Mouse (Mus musculus): Measurements from ENCODE around the gene Scgb2b21. TPM values are rescaled to one million over a fixed set of nuclear protein-coding genes. Genes with fewer than 3 reads are reported as not detected.
"Not testable (repeated sequence)": the region's sequence is repeated elsewhere in the genome, so short reads cannot be mapped to it uniquely, and the experiment has no call there.

The Scgb2b21 gene
- not detected in 2 replicates for polyA plus RNA-seq (2015; fragmentation: Nextera tagmentation; extraction: Ambion mirVana)

- Histone ChIP-seq H3K4me3 (no peak within 1 kb of the TSS), H3K4me1 (replicated peaks) (no peaks in the 10 kb centered on the region), H3K27me3 (no peaks in the 10 kb centered on the region), H3K9ac (no peak within 1 kb of the TSS), H3K27ac (no peak within 1 kb of the TSS), H3K4me2 (no peak within 1 kb of the TSS), H3K9me3 (replicated peaks) (peaks cover 11% of the 10 kb centered on the region; the same call in 1 of the 2 replicates), H3K36me3 (no peaks in the 10 kb centered on the region)
- no peak for ATAC-seq (replicated peaks; ENCODE audit: insufficient number of reproducible peaks, insufficient read depth, low FRiP score, low read depth)
These were observed at the start of gene Scgb2b21 for GRCm38 (mm10) chr7:33520358-33520757. Scgb2b21 (minus strand) TSS chr7:33520458.

- not testable (repeated sequence) for ATAC-seq (replicated peaks; ENCODE audit: insufficient number of reproducible peaks, insufficient read depth, low FRiP score, low read depth); H3K4me1 ChIP-seq (replicated peaks); H3K27ac ChIP-seq; H3K27me3 ChIP-seq; H3K4me2 ChIP-seq; H3K9me3 ChIP-seq (replicated peaks); H3K9ac ChIP-seq; H3K4me3 ChIP-seq; H3K36me3 ChIP-seq
- 85% methylated on average over 12 of the region's 12 CpGs for WGBS
These were observed 23.2 kb upstream of the Scgb2b21 start for GRCm38 (mm10) chr7:33543420-33543819.

Other genes with a start within 250 kb of the Scgb2b21 start
- gene Scgb2b19, start 240.1 kb downstream of the Scgb2b21 start, polyA plus RNA-seq (2015; fragmentation: Nextera tagmentation; extraction: Ambion mirVana) = not detected in 2 replicates
- gene Scgb1b19, start 233.2 kb downstream of the Scgb2b21 start, polyA plus RNA-seq (2015; fragmentation: Nextera tagmentation; extraction: Ambion mirVana) = not detected in 2 replicates
- not detected in 2 replicates for gene Scgb2b20, start 154.1 kb downstream of the Scgb2b21 start, polyA plus RNA-seq (2015; fragmentation: Nextera tagmentation; extraction: Ambion mirVana)
- not detected in 2 replicates for gene Scgb1b20, start 147.2 kb downstream of the Scgb2b21 start, polyA plus RNA-seq (2015; fragmentation: Nextera tagmentation; extraction: Ambion mirVana)
- gene Scgb2b24, start 218.9 kb upstream of the Scgb2b21 start, polyA plus RNA-seq (2015; fragmentation: Nextera tagmentation; extraction: Ambion mirVana) = not detected in 2 replicates
- gene Scgb1b24, start 223.3 kb upstream of the Scgb2b21 start, polyA plus RNA-seq (2015; fragmentation: Nextera tagmentation; extraction: Ambion mirVana) = not detected in 2 replicates